Mouse (Mus musculus) forebrain, embryonic 12.5 days (tissue): ENCODE results near the gene Hspa12a. TPM values are rescaled to one million over a fixed set of nuclear protein-coding genes. Genes with fewer than 3 reads are reported as not detected.
A peak's percentile ranks its signal among the peaks of the same experiment; 100 is the strongest.

Experiments
- ATAC-seq: fragments of 200-750 bp; cut with Nextera tagmentation; 2 replicates; pipeline ENCODE4 v1.8.0; 2017; ENCODE audit warnings: moderate TSS enrichment; ENCODE audit not compliant: low FRiP score
- H3K27ac ChIP-seq: fragments of 300-500 bp; sonication (generic); 2 replicates; pipeline ENCODE4 v1.5.1; 2016; ENCODE audit warnings: mild to moderate bottlenecking
- H3K27me3 ChIP-seq: fragments of 300-500 bp; sonication (generic); 2 replicates; pipeline ENCODE4 v1.6.1; 2016; ENCODE audit warnings: mild to moderate bottlenecking
- H3K36me3 ChIP-seq: fragments of 300-500 bp; sonication (generic); replicated peaks from 2 replicates; pipeline ENCODE4 v1.6.1; 2016; ENCODE audit warnings: mild to moderate bottlenecking
- H3K4me1 ChIP-seq: fragments of 300-500 bp; sonication (generic); 2 replicates; pipeline ENCODE4 v1.6.1; 2016
- H3K4me2 ChIP-seq: fragments of 300-500 bp; sonication (generic); 2 replicates; pipeline ENCODE4 v1.6.1; 2016; ENCODE audit warnings: mild to moderate bottlenecking, moderate library complexity
- H3K4me3 ChIP-seq: fragments of 300-500 bp; sonication (generic); replicated peaks from 2 replicates; pipeline ENCODE4 v1.5.1; 2016; ENCODE audit warnings: mild to moderate bottlenecking
- H3K9ac ChIP-seq: fragments of 300-500 bp; sonication (generic); 2 replicates; pipeline ENCODE4 v1.6.1; 2016; ENCODE audit warnings: mild to moderate bottlenecking
- H3K9me3 ChIP-seq: fragments of 300-500 bp; sonication (generic); 2 replicates; pipeline ENCODE4 v1.6.1; 2016
- WGBS: fragments of 180-500 bp; shearing (Covaris S2); methylation state at CpG from one replicate; pipeline ENCODE4 v1.1.7; 2016; 5-methylcytosine and 5-hydroxymethylcytosine counted together
- polyA plus RNA-seq: library from polyadenylated mRNA; unstranded; fragments of >200 nt; fragmentation: Nextera tagmentation; extraction: Ambion mirVana; gene quantifications from 2 replicates; pipeline ENCODE4 v1.2.1, GENCODE M21; 2016

Hspa12a gene
- polyA plus RNA-seq, result 17.0 and 18.1 TPM in 2 replicates

DNA sequence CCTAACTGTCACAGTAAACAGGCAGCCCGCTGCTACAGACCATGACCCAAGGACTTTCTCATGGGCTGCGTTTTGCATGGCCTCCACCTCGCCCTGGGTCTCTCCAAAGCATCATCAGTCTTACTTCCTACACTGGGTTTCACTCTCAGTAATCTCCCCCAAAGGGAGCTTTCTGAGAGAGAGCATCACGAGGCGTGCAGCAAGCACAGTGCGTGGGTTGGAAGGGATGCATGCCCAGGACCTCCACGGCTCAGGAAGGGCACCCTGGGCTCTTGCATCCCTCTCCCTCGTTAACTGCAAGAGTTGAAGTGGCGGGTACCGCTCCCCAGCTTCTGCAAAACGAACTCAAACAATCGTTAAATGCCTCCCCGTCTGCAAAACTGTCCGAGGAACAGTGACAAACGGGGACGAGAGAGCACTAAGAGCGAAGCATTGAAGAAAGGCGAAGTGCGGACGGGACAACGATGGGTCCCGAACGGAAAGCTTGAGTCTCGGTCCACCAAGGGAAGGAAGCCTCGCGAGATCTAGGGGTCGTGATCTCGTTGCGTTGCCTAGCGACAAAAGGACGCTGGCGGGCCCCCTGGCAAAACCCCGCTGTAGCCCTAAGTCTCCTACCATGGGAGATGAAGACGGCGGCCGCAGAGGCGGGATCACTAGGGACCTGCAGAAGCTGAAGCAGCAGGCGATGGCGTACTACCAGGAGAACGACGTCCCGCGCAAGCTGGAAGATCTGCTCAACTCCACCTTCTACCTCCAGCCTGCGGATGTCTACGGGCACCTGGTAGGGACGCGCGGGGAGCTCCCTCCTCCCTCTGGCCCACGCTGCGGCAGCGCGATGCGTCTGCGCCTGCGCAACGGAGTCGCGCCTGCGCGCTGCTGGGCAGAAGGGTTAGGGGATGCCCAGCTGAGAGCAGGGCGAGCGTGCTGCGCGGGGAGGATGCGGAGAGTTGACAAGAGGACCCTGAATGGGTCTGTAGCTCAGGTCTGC is at the start of gene Hspa12a, which contains the start of gene Eno4:
Gene Hspa12a, minus strand, starts transcription at position 814 of the 988 bp plus-strand sequence.
Gene Eno4, plus strand, starts transcription at position 585 of the 988 bp plus-strand sequence.
- Histone ChIP-seq H3K4me2 (peak within 1 kb of the TSS; percentile 87), H3K9me3 (no peaks in the 10 kb centered on the region), H3K4me3 (peak within 1 kb of the TSS; percentile 67), H3K36me3 (no peaks in the 10 kb centered on the region), H3K27ac (peak within 1 kb of the TSS; percentile 71), H3K27me3 (peaks cover 39% of the 10 kb centered on the region), H3K4me1 (peaks cover 10% of the 10 kb centered on the region), H3K9ac (peak within 1 kb of the TSS; percentile 81)
- under 1% methylated on average over 65 of the region's 65 CpGs for WGBS
- peak; percentile 97 for ATAC-seq

DNA sequence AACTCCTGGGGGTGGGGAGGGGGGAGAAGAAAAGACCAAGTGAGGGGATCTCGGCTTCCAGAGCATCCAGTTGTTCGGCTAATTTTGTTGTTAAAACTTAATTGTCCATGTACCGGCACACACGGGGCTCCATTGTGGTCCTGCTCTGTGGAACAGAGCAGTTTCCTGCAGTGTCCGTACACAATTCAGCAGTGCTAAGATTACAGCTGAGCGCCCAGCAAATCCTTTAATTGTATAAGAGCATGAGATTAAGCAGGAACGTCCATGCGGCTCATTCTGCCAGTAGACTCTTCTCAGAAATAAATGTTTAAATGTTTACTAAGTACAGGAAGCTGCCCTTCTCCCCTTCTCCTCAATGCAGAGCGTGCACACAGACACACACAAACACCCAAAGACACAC is 38.1 kb upstream of the Hspa12a start:
- Histone ChIP-seq H3K27me3 (peaks cover 74% of the 10 kb centered on the region), H3K4me1 (peaks cover 30% of the 10 kb centered on the region), H3K27ac (0 out of 2 replicates have a peak overlapping the region, but pooled peaks have one; percentile 19), H3K9me3 (no peaks in the 10 kb centered on the region), H3K9ac (no peak overlapping the region), H3K4me3 (no peak overlapping the region), H3K4me2 (peak overlapping the region; percentile 35), H3K36me3 (no peaks in the 10 kb centered on the region)
- 7% methylated on average over 9 of the region's 9 CpGs for WGBS
- ATAC-seq, result peak; percentile 46; the same call in 1 of the 2 replicates

GRCm38 (mm10) chr19:58980056-58980440 is 36.6 kb upstream of the Hspa12a start:
- H3K4me2 ChIP-seq, result peak overlapping the region; percentile 32
- no peak overlapping the region for H3K27ac ChIP-seq
- 0 out of 2 replicates have a peak overlapping the region, but pooled peaks have one; percentile 0 for H3K4me3 ChIP-seq
- H3K27me3 ChIP-seq, result peaks cover 75% of the 10 kb centered on the region
- H3K9ac ChIP-seq, result no peak overlapping the region
- H3K9me3 ChIP-seq, result no peaks in the 10 kb centered on the region
- peaks cover 34% of the 10 kb centered on the region for H3K4me1 ChIP-seq
- no peaks in the 10 kb centered on the region for H3K36me3 ChIP-seq
- 23% methylated on average over 5 of the region's 5 CpGs for WGBS
- ATAC-seq, result no peak

GRCm38 (mm10) chr19:58979436-58980055 is 36.1 kb upstream of the Hspa12a start:
- H3K9me3 ChIP-seq, result no peaks in the 10 kb centered on the region
- H3K36me3 ChIP-seq, result no peaks in the 10 kb centered on the region
- ATAC-seq, result 0 out of 2 replicates have a peak, but pooled peaks have one; percentile 53
- no peak overlapping the region for H3K27ac ChIP-seq
- peaks cover 75% of the 10 kb centered on the region for H3K27me3 ChIP-seq
- H3K4me1 ChIP-seq, result peaks cover 34% of the 10 kb centered on the region
- H3K9ac ChIP-seq, result no peak overlapping the region
- peak overlapping the region; percentile 32 for H3K4me2 ChIP-seq
- H3K4me3 ChIP-seq, result 0 out of 2 replicates have a peak overlapping the region, but pooled peaks have one; percentile 0
- 13% methylated on average over 13 of the region's 13 CpGs for WGBS

DNA sequence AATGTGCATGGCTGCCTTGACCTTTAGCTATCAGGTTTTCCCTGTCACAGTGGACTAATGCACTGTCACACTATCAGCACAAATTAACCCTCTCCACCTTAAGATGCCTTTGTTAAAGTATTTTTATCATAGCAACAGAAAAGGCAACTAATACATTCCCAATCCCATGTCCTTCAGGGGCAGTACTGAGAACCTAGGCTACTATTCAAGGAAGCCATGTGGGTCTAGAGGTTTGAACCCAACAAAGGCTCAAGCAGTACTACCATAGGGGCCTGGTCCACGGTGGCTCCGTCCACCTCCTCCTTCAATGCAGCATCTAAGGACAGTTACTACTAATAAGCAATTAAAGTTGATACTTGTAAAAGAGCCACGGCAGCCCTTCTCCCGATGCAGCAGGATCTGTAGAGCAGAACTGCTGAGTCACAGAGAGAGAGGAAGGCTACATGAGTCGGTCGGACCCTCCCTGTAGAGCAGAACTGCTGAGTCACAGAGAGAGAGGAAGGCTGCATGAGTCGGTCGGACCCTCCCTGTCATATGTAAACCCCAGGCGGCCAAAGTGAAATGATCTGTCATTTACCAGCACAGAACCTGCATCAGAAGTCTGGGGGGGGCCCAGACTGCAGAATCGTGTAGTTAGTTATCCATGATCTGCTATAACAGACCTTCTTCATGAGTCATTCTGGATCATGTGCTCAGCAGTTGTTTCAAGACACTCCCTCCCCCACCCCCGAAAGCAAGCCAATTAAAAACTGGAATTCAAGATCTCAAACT is 35.1 kb upstream of the Hspa12a start:
- H3K4me2 ChIP-seq, result peak overlapping the region; percentile 32
- WGBS, result 36% methylated on average over 11 of the region's 11 CpGs
- no peaks in the 10 kb centered on the region for H3K9me3 ChIP-seq
- peaks cover 34% of the 10 kb centered on the region for H3K4me1 ChIP-seq
- peaks cover 73% of the 10 kb centered on the region for H3K27me3 ChIP-seq
- no peak overlapping the region for H3K9ac ChIP-seq
- no peak overlapping the region for H3K4me3 ChIP-seq
- H3K27ac ChIP-seq, result 0 out of 2 replicates have a peak overlapping the region, but pooled peaks have one; percentile 3
- H3K36me3 ChIP-seq, result no peaks in the 10 kb centered on the region
- no peak; the same call in 1 of the 2 replicates for ATAC-seq

GRCm38 (mm10) chr19:58975216-58975863 is 31.9 kb upstream of the Hspa12a start:
- H3K9ac ChIP-seq, result no peak overlapping the region
- no peaks in the 10 kb centered on the region for H3K9me3 ChIP-seq
- peaks cover 87% of the 10 kb centered on the region for H3K27me3 ChIP-seq
- no peak overlapping the region for H3K4me3 ChIP-seq
- H3K36me3 ChIP-seq, result no peaks in the 10 kb centered on the region
- no peak for ATAC-seq
- no peak overlapping the region for H3K27ac ChIP-seq
- peaks cover 24% of the 10 kb centered on the region for H3K4me1 ChIP-seq
- 79% methylated on average over 11 of the region's 11 CpGs for WGBS
- no peak overlapping the region for H3K4me2 ChIP-seq

GRCm38 (mm10) chr19:58974126-58974525 is 30.7 kb upstream of the Hspa12a start:
- H3K4me2 ChIP-seq, result no peak overlapping the region
- no peaks in the 10 kb centered on the region for H3K36me3 ChIP-seq
- peaks cover 17% of the 10 kb centered on the region for H3K4me1 ChIP-seq
- no peak overlapping the region for H3K27ac ChIP-seq
- H3K4me3 ChIP-seq, result no peak overlapping the region
- no peak for ATAC-seq
- H3K9me3 ChIP-seq, result no peaks in the 10 kb centered on the region
- peaks cover 94% of the 10 kb centered on the region for H3K27me3 ChIP-seq
- WGBS, result 80% methylated on average over 8 of the region's 8 CpGs
- H3K9ac ChIP-seq, result no peak overlapping the region

DNA sequence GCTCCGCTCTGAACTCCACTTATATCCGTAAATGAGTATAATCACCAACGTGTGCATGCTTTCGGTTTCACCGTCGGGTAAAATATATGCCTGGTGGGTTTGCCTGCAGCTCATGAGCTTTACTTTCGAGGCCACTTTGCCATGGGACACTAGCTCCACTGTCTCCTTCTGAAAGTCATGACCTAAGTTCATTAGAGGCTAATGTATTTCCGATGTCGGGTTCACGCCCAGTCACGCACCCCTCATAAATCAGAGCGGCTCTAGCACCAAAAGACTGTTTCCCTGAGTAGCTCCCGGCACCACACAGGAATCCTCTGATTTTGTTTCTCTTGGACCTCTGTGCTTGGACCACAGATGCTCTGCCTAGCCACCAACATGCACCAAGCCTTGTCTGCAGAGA is 27.4 kb upstream of the Hspa12a start:
- H3K27ac ChIP-seq, result no peak overlapping the region
- no peaks in the 10 kb centered on the region for H3K9me3 ChIP-seq
- no peak for ATAC-seq
- no peaks in the 10 kb centered on the region for H3K36me3 ChIP-seq
- H3K4me1 ChIP-seq, result peaks cover 22% of the 10 kb centered on the region
- 90% methylated on average over 13 of the region's 13 CpGs for WGBS
- H3K9ac ChIP-seq, result no peak overlapping the region
- peaks cover 88% of the 10 kb centered on the region for H3K27me3 ChIP-seq
- H3K4me2 ChIP-seq, result no peak overlapping the region
- no peak overlapping the region for H3K4me3 ChIP-seq

GRCm38 (mm10) chr19:58968731-58969506 is 25.5 kb upstream of the Hspa12a start:
- Histone ChIP-seq H3K4me2 (peak overlapping the region; percentile 21; the same call in 1 of the 2 replicates), H3K36me3 (no peaks in the 10 kb centered on the region), H3K27ac (no peak overlapping the region; the same call in 1 of the 2 replicates), H3K9me3 (no peaks in the 10 kb centered on the region), H3K27me3 (peaks cover 83% of the 10 kb centered on the region), H3K4me1 (peaks cover 18% of the 10 kb centered on the region), H3K4me3 (no peak overlapping the region), H3K9ac (no peak overlapping the region)
- WGBS, result 10% methylated on average over 15 of the region's 15 CpGs
- no peak for ATAC-seq

GRCm38 (mm10) chr19:58963011-58963410 is 19.6 kb upstream of the Hspa12a start:
- Histone ChIP-seq H3K9me3 (no peaks in the 10 kb centered on the region), H3K4me2 (no peak overlapping the region), H3K27ac (no peak overlapping the region), H3K27me3 (peaks cover 50% of the 10 kb centered on the region), H3K36me3 (no peaks in the 10 kb centered on the region), H3K9ac (no peak overlapping the region), H3K4me3 (no peak overlapping the region), H3K4me1 (peaks cover 3% of the 10 kb centered on the region)
- ATAC-seq, result no peak
- 54% methylated on average over 8 of the region's 8 CpGs for WGBS

DNA sequence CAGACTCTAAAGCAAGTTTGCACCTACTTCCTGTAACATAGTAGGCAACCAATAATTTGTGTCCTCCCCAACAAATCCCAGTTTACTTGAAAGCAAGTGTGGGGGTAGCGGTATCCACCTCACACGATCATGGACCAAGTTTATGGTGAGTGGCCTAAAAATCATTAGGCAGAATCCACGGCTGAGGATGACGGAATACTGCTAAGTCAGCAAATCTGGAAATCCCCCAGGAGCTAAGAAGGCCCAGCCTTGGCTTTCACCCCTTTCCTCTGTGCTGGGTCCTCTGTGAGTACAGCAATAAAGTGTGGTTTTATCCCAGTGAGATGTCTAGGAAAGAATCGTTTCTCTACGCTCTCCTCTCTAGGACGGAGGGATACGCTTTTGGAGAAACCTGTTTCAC is 11.3 kb upstream of the Hspa12a start:
- H3K4me3 ChIP-seq, result no peak overlapping the region
- no peak overlapping the region for H3K4me2 ChIP-seq
- no peaks in the 10 kb centered on the region for H3K36me3 ChIP-seq
- ATAC-seq, result no peak
- no peak overlapping the region for H3K27ac ChIP-seq
- no peak overlapping the region for H3K9ac ChIP-seq
- 92% methylated on average over 8 of the region's 8 CpGs for WGBS
- no peaks in the 10 kb centered on the region for H3K9me3 ChIP-seq
- peaks cover 32% of the 10 kb centered on the region for H3K27me3 ChIP-seq
- H3K4me1 ChIP-seq, result no peaks in the 10 kb centered on the region
